In genomic region chr4:152009076-152010051, GRCm38 (mm10) we compare ENCODE assay signal across 8 mouse cellular contexts. TPM values are rescaled to one million over a fixed set of nuclear protein-coding genes. Genes with fewer than 3 reads are reported as not detected.
DNase-seq lines count a peak whose midpoint lies in the region; ATAC-seq lines count a peak whose summit lies in the region.

No protein-coding gene starts in this region.

- H3K4me1 ChIP-seq in embryonic facial prominence, embryonic 14.5 days (ENCODE audit: control insufficient read depth, insufficient read depth, low read length) = peaks cover 23% of the 10 kb centered on the region
- peaks cover 37 to 55% of the 10 kb centered on the region in 2 experiments for H3K4me1 ChIP-seq in heart, embryonic 14.5 days (ENCODE audit: control insufficient read depth in 2 of 2, insufficient read depth in 2 of 2, low read length in 2 of 2)
- H3K4me1 ChIP-seq in lung, embryonic 16.5 days (replicated peaks; ENCODE audit: control insufficient read depth, insufficient read depth, low read length) = peaks cover 36% of the 10 kb centered on the region

- DNase-seq in CD8-positive naive resting alpha-beta T cell, adult 2 months (ENCODE audit: low read depth in 2 of 2, low spot score in 2 of 2) = peak; percentile 44 to 49
- peak; percentile 83 for DNase-seq in adrenal gland, postnatal 14 days
- DNase-seq in embryonic facial prominence, embryonic 14.5 days (ENCODE audit: low spot score) = peak; percentile 60
- peak; percentile 69 to 87 for DNase-seq in layer of hippocampus, postnatal 14 days (ENCODE audit: low spot score in 2 of 2)
- peak; percentile 89 for DNase-seq in right cerebral cortex, adult 18-20 months
- DNase-seq in urinary bladder, postnatal 25 days (ENCODE audit: low spot score) = peak; percentile 38

- peak overlapping the region; percentile 90 for H3K27ac ChIP-seq in embryonic facial prominence, embryonic 14.5 days (replicated peaks; ENCODE audit: low read depth, low read length)
- H3K27ac ChIP-seq in heart, embryonic 14.5 days (replicated peaks in 1 of 2; ENCODE audit: control insufficient read depth in 1 of 2, insufficient read depth in 1 of 2, low read depth in 2 of 2, low read length in 2 of 2) = peak overlapping the region; percentile 96
- peak overlapping the region; percentile 96 for H3K27ac ChIP-seq in lung, embryonic 16.5 days (ENCODE audit: low read length)

- 0% methylated on average over 52 of the region's 115 CpGs for WGBS in embryonic facial prominence, embryonic 14.5 days
- WGBS in heart, embryonic 14.5 days = under 1% methylated on average over 99 of the region's 115 CpGs
- WGBS in lung, embryonic 16.5 days = under 1% methylated on average over 99 of the region's 115 CpGs

- peaks cover 11% of the 10 kb centered on the region for H3K36me3 ChIP-seq in embryonic facial prominence, embryonic 14.5 days (ENCODE audit: control insufficient read depth, insufficient read depth, low read length)
- H3K36me3 ChIP-seq in heart, embryonic 14.5 days (ENCODE audit: control insufficient read depth, insufficient read depth, low read length) = peaks cover 24% of the 10 kb centered on the region
- peaks cover 8% of the 10 kb centered on the region; the same call in 1 of the 2 replicates for H3K36me3 ChIP-seq in lung, embryonic 16.5 days (ENCODE audit: control insufficient read depth, insufficient read depth, low read length)

- H3K27me3 ChIP-seq in embryonic facial prominence, embryonic 14.5 days (replicated peaks; ENCODE audit: control insufficient read depth, insufficient read depth, low read length) = no peaks in the 10 kb centered on the region
- no peaks in the 10 kb centered on the region for H3K27me3 ChIP-seq in heart, embryonic 14.5 days (ENCODE audit: control insufficient read depth, insufficient read depth, low read length)
- no peaks in the 10 kb centered on the region for H3K27me3 ChIP-seq in lung, embryonic 16.5 days (ENCODE audit: control insufficient read depth, insufficient read depth, low read depth, low read length)

- peak; percentile 76 for ATAC-seq in embryonic facial prominence, embryonic 14.5 days (ENCODE audit: low read depth)
- peak; percentile 34 for ATAC-seq in heart, embryonic 14.5 days (ENCODE audit: insufficient number of reproducible peaks, insufficient read depth, low FRiP score, low read depth)
- ATAC-seq in lung, embryonic 16.5 days (ENCODE audit: low read depth) = peak; percentile 80

- peak overlapping the region; percentile 99 for H3K4me2 ChIP-seq in embryonic facial prominence, embryonic 14.5 days (ENCODE audit: low read depth, low read length)
- H3K4me2 ChIP-seq in heart, embryonic 14.5 days (ENCODE audit: low read length) = peak overlapping the region; percentile 78
- peak overlapping the region; percentile 95 for H3K4me2 ChIP-seq in lung, embryonic 16.5 days (ENCODE audit: low read depth, low read length)

- H3K9ac ChIP-seq in embryonic facial prominence, embryonic 14.5 days (ENCODE audit: low read depth, low read length) = peak overlapping the region; percentile 71
- peak overlapping the region; percentile 91 for H3K9ac ChIP-seq in heart, embryonic 14.5 days (ENCODE audit: low read length)
- H3K9ac ChIP-seq in lung, embryonic 16.5 days (ENCODE audit: low read length) = peak overlapping the region; percentile 77

- peak overlapping the region; percentile 71 for H3K4me3 ChIP-seq in embryonic facial prominence, embryonic 14.5 days (ENCODE audit: low read depth, low read length)
- H3K4me3 ChIP-seq in heart, embryonic 14.5 days (ENCODE audit: control insufficient read depth in 1 of 2, insufficient read depth in 1 of 2, low read depth in 1 of 2, low read length in 2 of 2) = peak overlapping the region; percentile 69 to 91
- H3K4me3 ChIP-seq in lung, embryonic 16.5 days (ENCODE audit: low read length) = peak overlapping the region; percentile 79

- H3K9me3 ChIP-seq in embryonic facial prominence, embryonic 14.5 days (ENCODE audit: control insufficient read depth, low read length) = no peaks in the 10 kb centered on the region
- H3K9me3 ChIP-seq in heart, embryonic 14.5 days (ENCODE audit: control insufficient read depth, low read length) = no peaks in the 10 kb centered on the region
- H3K9me3 ChIP-seq in lung, embryonic 16.5 days (ENCODE audit: control insufficient read depth, low read length) = no peaks in the 10 kb centered on the region

RNA-seq across cellular contexts. Expression of gene Klhl21, which starts 0.8 kb away (rescaled TPM):
- 18.7 TPM in 2 replicates for total RNA-seq in adrenal gland, postnatal 14 days (2021)
- 10.9 and 11.2 TPM in 2 replicates for polyA plus RNA-seq in embryonic facial prominence, embryonic 14.5 days (2014; fragmentation: Nextera tagmentation; extraction: Ambion mirVana)
- polyA plus RNA-seq in heart, embryonic 14.5 days (2014; fragmentation: Nextera tagmentation; extraction: Ambion mirVana) = 17.8 and 19.3 TPM in 2 replicates
- 10 to 100 TPM; 16.4 to 18.6 TPM for total RNA-seq in layer of hippocampus, postnatal 14 days (2021)
- 10.9 and 12.3 TPM in 2 replicates for polyA plus RNA-seq in lung, embryonic 16.5 days (2015; fragmentation: Nextera tagmentation; extraction: Ambion mirVana)

RNA-seq across cellular contexts. Expression of gene Phf13, which starts 13.3 kb away (rescaled TPM):
- total RNA-seq in adrenal gland, postnatal 14 days (2021) = 15.6 and 16.0 TPM in 2 replicates
- 30.1 and 32.6 TPM in 2 replicates for polyA plus RNA-seq in embryonic facial prominence, embryonic 14.5 days (2014; fragmentation: Nextera tagmentation; extraction: Ambion mirVana)
- 14.6 and 14.8 TPM in 2 replicates for polyA plus RNA-seq in heart, embryonic 14.5 days (2014; fragmentation: Nextera tagmentation; extraction: Ambion mirVana)
- 10 to 100 TPM; 11.8 to 13.3 TPM for total RNA-seq in layer of hippocampus, postnatal 14 days (2021)
- polyA plus RNA-seq in lung, embryonic 16.5 days (2015; fragmentation: Nextera tagmentation; extraction: Ambion mirVana) = 25.1 and 26.8 TPM in 2 replicates

RNA-seq across cellular contexts. Expression of gene Zbtb48, which starts 18.1 kb away (rescaled TPM):
- total RNA-seq in adrenal gland, postnatal 14 days (2021) = 10.6 and 11.3 TPM in 2 replicates
- 19.0 and 19.9 TPM in 2 replicates for polyA plus RNA-seq in embryonic facial prominence, embryonic 14.5 days (2014; fragmentation: Nextera tagmentation; extraction: Ambion mirVana)
- 11.5 and 15.8 TPM in 2 replicates for polyA plus RNA-seq in heart, embryonic 14.5 days (2014; fragmentation: Nextera tagmentation; extraction: Ambion mirVana)
- 10 to 100 TPM; 12.2 to 14.4 TPM for total RNA-seq in layer of hippocampus, postnatal 14 days (2021)
- 17.5 and 20.6 TPM in 2 replicates for polyA plus RNA-seq in lung, embryonic 16.5 days (2015; fragmentation: Nextera tagmentation; extraction: Ambion mirVana)

RNA-seq across cellular contexts. Expression of gene Thap3, which starts 20.6 kb away (rescaled TPM):
- 15.2 and 15.5 TPM in 2 replicates for total RNA-seq in adrenal gland, postnatal 14 days (2021)
- 31.7 and 32.7 TPM in 2 replicates for polyA plus RNA-seq in embryonic facial prominence, embryonic 14.5 days (2014; fragmentation: Nextera tagmentation; extraction: Ambion mirVana)
- polyA plus RNA-seq in heart, embryonic 14.5 days (2014; fragmentation: Nextera tagmentation; extraction: Ambion mirVana) = 24.0 and 26.5 TPM in 2 replicates
- total RNA-seq in layer of hippocampus, postnatal 14 days (2021) = 10 to 100 TPM; 18.9 to 22.0 TPM
- 37.5 and 43.9 TPM in 2 replicates for polyA plus RNA-seq in lung, embryonic 16.5 days (2015; fragmentation: Nextera tagmentation; extraction: Ambion mirVana)

RNA-seq across cellular contexts. Expression of gene Tas1r1, which starts 29.0 kb away (rescaled TPM):
- not detected in 2 replicates for total RNA-seq in adrenal gland, postnatal 14 days (2021)
- polyA plus RNA-seq in embryonic facial prominence, embryonic 14.5 days (2014; fragmentation: Nextera tagmentation; extraction: Ambion mirVana) = 1.2 and 1.5 TPM in 2 replicates
- 0.09 and 0.20 TPM in 2 replicates for polyA plus RNA-seq in heart, embryonic 14.5 days (2014; fragmentation: Nextera tagmentation; extraction: Ambion mirVana)
- under 1 TPM; 0.38 to 0.92 TPM for total RNA-seq in layer of hippocampus, postnatal 14 days (2021)
- 0.59 and 0.74 TPM in 2 replicates for polyA plus RNA-seq in lung, embryonic 16.5 days (2015; fragmentation: Nextera tagmentation; extraction: Ambion mirVana)

Comparison
In these comparisons a context has a peak if more than half of its experiments do, and no peak if none do; other contexts are left out.
1. Peak in every context shown above with its lines: DNase-seq, ATAC-seq, H3K4me3 ChIP-seq and H3K27ac ChIP-seq.
2. DNase-seq: peak in every context shown above with its lines; median percentile 89 in right cerebral cortex, adult 18-20 months; 83 in adrenal gland, postnatal 14 days; 78 in layer of hippocampus, postnatal 14 days; 60 in embryonic facial prominence, embryonic 14.5 days; 46 in CD8-positive naive resting alpha-beta T cell, adult 2 months; 38 in urinary bladder, postnatal 25 days.